Comparison of ENCODE assay signal across 8 mouse cellular contexts in genomic region chr2:116075902-116076301, GRCm38 (mm10). TPM values are rescaled to one million over a fixed set of nuclear protein-coding genes. Genes with fewer than 3 reads are reported as not detected.
DNase-seq lines count a peak whose midpoint lies in the region; ATAC-seq and TF ChIP-seq lines count a peak whose summit lies in the region.

No protein-coding gene starts in this region.

- peaks cover 1% of the 10 kb centered on the region; the same call in 1 of the 2 replicates for H3K4me1 ChIP-seq in heart, adult 2 months (ENCODE audit: control insufficient read depth, insufficient read depth, low read length)
- H3K4me1 ChIP-seq in kidney, adult 2 months (ENCODE audit: control insufficient read depth, insufficient read depth, low read length) = no peaks in the 10 kb centered on the region
- H3K4me1 ChIP-seq in lung, embryonic 16.5 days (replicated peaks; ENCODE audit: control insufficient read depth, insufficient read depth, low read length) = peaks cover 3% of the 10 kb centered on the region
- no peaks in the 10 kb centered on the region for H3K4me1 ChIP-seq in stomach, embryonic 15.5 days

- peak; percentile 80 for ATAC-seq in lung, embryonic 16.5 days (ENCODE audit: low read depth)
- peak; percentile 73 for ATAC-seq in stomach, embryonic 15.5 days (ENCODE audit: insufficient read depth, low FRiP score, low read depth)
- no peak for ATAC-seq in frontal cortex, adult (ENCODE audit: low TSS enrichment)

- H3K4me3 ChIP-seq in heart, adult 2 months = peak overlapping the region; percentile 63
- peak overlapping the region; percentile 42 for H3K4me3 ChIP-seq in kidney, adult 2 months (ENCODE audit: insufficient read depth, low read depth, low read length)
- peak overlapping the region; percentile 52 for H3K4me3 ChIP-seq in lung, embryonic 16.5 days (ENCODE audit: low read length)
- H3K4me3 ChIP-seq in stomach, embryonic 15.5 days (replicated peaks) = peak overlapping the region; percentile 50

- TF ChIP-seq EP300 in heart, adult 2 months (IDR thresholded peaks at IDR 0.05; ENCODE audit: insufficient read depth, low read depth, low read length) = no peak

- no peak for TF ChIP-seq CTCF in brain, embryonic 14.5 days (IDR thresholded peaks at IDR 0.05; ENCODE audit: borderline replicate concordance, extremely low read depth, insufficient read depth, insufficient read length)
- TF ChIP-seq CTCF in heart, adult 2 months (IDR thresholded peaks at IDR 0.05) = no peak
- TF ChIP-seq CTCF in kidney, adult 2 months (conservative IDR thresholded peaks at IDR 0.05; ENCODE audit: insufficient read depth, insufficient read length, low read depth, low read length) = no peak

- no peaks in the 10 kb centered on the region for H3K36me3 ChIP-seq in heart, adult 2 months (ENCODE audit: control insufficient read depth, insufficient read depth, low read length)
- H3K36me3 ChIP-seq in kidney, adult 2 months (ENCODE audit: control insufficient read depth, insufficient read depth, low read length) = no peaks in the 10 kb centered on the region
- H3K36me3 ChIP-seq in lung, embryonic 16.5 days (ENCODE audit: control insufficient read depth, insufficient read depth, low read length) = no peaks in the 10 kb centered on the region
- H3K36me3 ChIP-seq in stomach, embryonic 15.5 days = no peaks in the 10 kb centered on the region

- H3K4me2 ChIP-seq in lung, embryonic 16.5 days (ENCODE audit: low read depth, low read length) = peak overlapping the region; percentile 76
- H3K4me2 ChIP-seq in stomach, embryonic 15.5 days = peak overlapping the region; percentile 72

- H3K9me3 ChIP-seq in lung, embryonic 16.5 days (ENCODE audit: control insufficient read depth, low read length) = no peaks in the 10 kb centered on the region
- no peaks in the 10 kb centered on the region for H3K9me3 ChIP-seq in stomach, embryonic 15.5 days

- H3K79me2 ChIP-seq in heart, adult 2 months (replicated peaks; ENCODE audit: control insufficient read depth, insufficient read depth, low read length) = no peaks in the 10 kb centered on the region

- no peak overlapping the region for H3K27ac ChIP-seq in heart, adult 2 months
- peak overlapping the region; percentile 80 for H3K27ac ChIP-seq in kidney, adult 2 months (ENCODE audit: insufficient read depth, low read depth, low read length)
- no peak overlapping the region for H3K27ac ChIP-seq in lung, embryonic 16.5 days (ENCODE audit: low read length)
- H3K27ac ChIP-seq in stomach, embryonic 15.5 days = peak overlapping the region; percentile 73

- under 1% methylated on average over 23 of the region's 23 CpGs for WGBS in heart, adult 2 months
- WGBS in kidney, adult 2 months = under 1% methylated on average over 23 of the region's 23 CpGs
- 1% methylated on average over 23 of the region's 23 CpGs for WGBS in lung, embryonic 16.5 days
- under 1% methylated on average over 23 of the region's 23 CpGs for WGBS in stomach, embryonic 15.5 days

- H3K27me3 ChIP-seq in heart, adult 2 months (ENCODE audit: control insufficient read depth, insufficient read depth, low read length) = no peaks in the 10 kb centered on the region
- H3K27me3 ChIP-seq in kidney, adult 2 months (replicated peaks; ENCODE audit: control insufficient read depth, insufficient read depth, low read length) = peaks cover 2% of the 10 kb centered on the region
- peaks cover 29% of the 10 kb centered on the region for H3K27me3 ChIP-seq in lung, embryonic 16.5 days (ENCODE audit: control insufficient read depth, insufficient read depth, low read depth, low read length)
- no peaks in the 10 kb centered on the region for H3K27me3 ChIP-seq in stomach, embryonic 15.5 days (replicated peaks)

- intact Hi-C loops in heart, adult 2 months (cut with DNase I) = loop anchor here (10.0 kb wide), 3 partner anchors 491 to 1221 kb away; partner anchors contain the start of gene BC052040

- no peak for TF ChIP-seq POLR2A in brain, embryonic 14.5 days (IDR thresholded peaks at IDR 0.05; ENCODE audit: borderline replicate concordance, extremely low read depth, insufficient read depth, insufficient read length, poor library complexity, severe bottlenecking)
- no peak for TF ChIP-seq POLR2A in heart, adult 2 months (IDR thresholded peaks at IDR 0.05; ENCODE audit: insufficient read depth, low read depth, low read length)
- no peak for TF ChIP-seq POLR2A in kidney, adult 2 months (IDR thresholded peaks at IDR 0.05; ENCODE audit: low read depth, low read length)

- DNase-seq in gastrocnemius, postnatal 10 days = peak; percentile 30
- no peak for DNase-seq in gastrocnemius, adult 18-20 months (ENCODE audit: low spot score)
- peak; percentile 93 for DNase-seq in brain, embryonic 14.5 days (ENCODE audit: low read depth)
- peak; percentile 62 to 66 for DNase-seq in heart, adult 2 months
- DNase-seq in kidney, adult 2 months = peak; percentile 79

- peak overlapping the region; percentile 15; the same call in 1 of the 2 replicates for H3K9ac ChIP-seq in heart, adult 2 months (ENCODE audit: low read depth, low read length)
- peak overlapping the region; percentile 17 for H3K9ac ChIP-seq in lung, embryonic 16.5 days (ENCODE audit: low read length)
- no peak overlapping the region for H3K9ac ChIP-seq in stomach, embryonic 15.5 days

RNA-seq across cellular contexts. Expression of gene Meis2, which starts 10.3 kb away (rescaled TPM):
- total RNA-seq in gastrocnemius, postnatal 10 days (2021) = 1 to 10 TPM; 4.0 to 5.2 TPM
- 1 to 10 TPM; 1.3 to 1.4 TPM for total RNA-seq in gastrocnemius, adult 18-20 months (2021)
- 134 and 209 TPM in 2 replicates for polyA plus RNA-seq in brain, embryonic 14.5 days (2012; rRNA removed)
- total RNA-seq in heart, adult 2 months (2021) = 10 to 100 TPM; 24.9 to 30.4 TPM
- polyA plus RNA-seq in heart, adult 2 months (2012; rRNA removed) = 16.9 and 22.4 TPM in 2 replicates
- polyA plus RNA-seq in kidney, adult 2 months (2012; rRNA removed) = 28.5 and 32.2 TPM in 2 replicates
- polyA plus RNA-seq in lung, embryonic 16.5 days (2015; fragmentation: Nextera tagmentation; extraction: Ambion mirVana) = 21.5 and 24.2 TPM in 2 replicates
- 53.0 and 57.8 TPM in 2 replicates for polyA plus RNA-seq in stomach, embryonic 15.5 days (2015; fragmentation: Nextera tagmentation; extraction: Ambion mirVana)

Comparison
In these comparisons a context has a peak if more than half of its experiments do, and no peak if none do; other contexts are left out.
1. H3K27ac ChIP-seq: peak in kidney, adult 2 months (single experiment) and stomach, embryonic 15.5 days (single experiment); none in heart, adult 2 months (single experiment) and lung, embryonic 16.5 days (single experiment).
2. Peak in every context shown above with its lines, with median percentiles within 50 percentile points of each other: H3K4me3 ChIP-seq.